Mouse (Mus musculus) limb, embryonic 14.5 days (tissue): ENCODE data around the gene Cep57l1. TPM values are rescaled to one million over a fixed set of nuclear protein-coding genes. Genes with fewer than 3 reads are reported as not detected.

Experiments used
- ATAC-seq: fragments of 200-750 bp; cut with Nextera tagmentation; 2 replicates; pipeline ENCODE4 v1.8.0; 2017; ENCODE audit warnings: low read depth, moderate number of reproducible peaks, moderate TSS enrichment; ENCODE audit not compliant: low FRiP score
- DNase-seq: peaks from one replicate; pipeline ENCODE4 v3.0.0-alpha.2; 2015; ENCODE audit warnings: low spot score
- H3K27ac ChIP-seq: fragments of 300-500 bp; sonication (generic); replicated peaks from 2 replicates; pipeline ENCODE4 v1.5.1; 2014; ENCODE audit warnings: low read depth, mild to moderate bottlenecking, low read length, moderate library complexity, mixed read lengths
- H3K27me3 ChIP-seq: fragments of 300-500 bp; sonication (generic); 2 replicates; pipeline ENCODE4 v1.6.1; 2014; ENCODE audit warnings: low read length, mixed read lengths; ENCODE audit not compliant: control insufficient read depth, insufficient read depth
- H3K36me3 ChIP-seq: fragments of 300-500 bp; sonication (generic); 2 replicates; pipeline ENCODE4 v1.6.1; 2014; ENCODE audit warnings: mild to moderate bottlenecking, low read length, moderate library complexity, mixed read lengths; ENCODE audit not compliant: control insufficient read depth, insufficient read depth
- H3K4me1 ChIP-seq: fragments of 300-500 bp; sonication (generic); 2 replicates; pipeline ENCODE4 v1.6.1; 2014; ENCODE audit warnings: antibody characterized with exemption, low read length, mixed read lengths; ENCODE audit not compliant: control insufficient read depth, insufficient read depth
- H3K4me2 ChIP-seq: fragments of 300-500 bp; sonication (generic); replicated peaks from 2 replicates; pipeline ENCODE4 v1.6.1; 2014; ENCODE audit warnings: low read depth, mild to moderate bottlenecking, low read length, moderate library complexity; ENCODE audit not compliant: severe bottlenecking
- H3K4me3 ChIP-seq: fragments of 300-500 bp; sonication (generic); replicated peaks from 2 replicates; pipeline ENCODE4 v1.5.1; 2014; ENCODE audit warnings: low read length
- H3K9ac ChIP-seq: fragments of 300-500 bp; sonication (generic); 2 replicates; pipeline ENCODE4 v1.6.1; 2014; ENCODE audit warnings: mild to moderate bottlenecking, low read depth, low read length, moderate library complexity; ENCODE audit not compliant: severe bottlenecking
- H3K9me3 ChIP-seq: fragments of 300-500 bp; sonication (generic); 2 replicates; pipeline ENCODE4 v1.6.1; 2016; ENCODE audit warnings: low read length; ENCODE audit not compliant: control insufficient read depth
- POLR2A ChIP-seq: fragments of 200-500 bp; IDR thresholded peaks from 2 replicates; pipeline ENCODE4 v1.8.0; 2012; ENCODE audit warnings: inconsistent platforms, mild to moderate bottlenecking, moderate library complexity, borderline replicate concordance; ENCODE audit not compliant: insufficient read depth, insufficient read length; ENCODE audit errors: extremely low read depth
- WGBS: fragments of 180-500 bp; shearing (Covaris S2); extraction: QIAGEN DNeasy Blood & Tissue Kit; methylation state at CpG from one replicate; pipeline ENCODE4 v1.1.7; 2014; 5-methylcytosine and 5-hydroxymethylcytosine counted together
- polyA plus RNA-seq, 2 experiments: library from polyadenylated mRNA; depleted of rRNA in 1 of 2; stranded (reverse) in 1 of 2; unstranded in 1 of 2; fragments of >200 nt; fragmentation: Nextera tagmentation in 1 of 2; extraction: Ambion mirVana in 1 of 2; gene quantifications; 2 replicates each; pipeline versions ENCODE4 v1.2.1 to v1.2.3; 2012 to 2014

The Cep57l1 gene
- polyA plus RNA-seq, 2 experiments: 13.2 to 16.8 TPM

DNA sequence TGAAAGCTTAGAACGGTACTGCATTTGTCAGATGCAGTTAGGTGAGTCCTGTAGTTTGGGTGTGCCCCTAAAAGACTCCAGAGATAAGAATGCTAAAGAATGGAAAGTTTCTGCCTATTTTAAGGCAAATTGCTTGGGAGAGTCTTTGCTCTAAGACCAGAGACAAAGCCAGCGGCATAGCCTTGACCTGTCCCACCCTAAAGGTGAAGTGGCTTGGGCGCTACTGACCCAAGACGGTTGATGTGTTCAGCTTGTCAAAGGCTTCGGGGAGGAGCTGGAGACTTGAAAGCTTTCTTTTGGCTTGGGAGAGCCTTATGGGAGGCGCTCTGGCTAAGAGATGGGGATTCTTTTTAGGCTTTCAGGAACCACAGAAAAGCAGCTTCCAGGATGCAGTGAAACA lies 17.3 kb downstream of the Cep57l1 start:
- H3K27ac ChIP-seq: no peak overlapping the region
- DNase-seq (no peak), ATAC-seq (no peak)
- H3K9ac ChIP-seq: no peak overlapping the region
- no peaks in the 10 kb centered on the region for H3K4me1 ChIP-seq
- no peak overlapping the region for H3K4me2 ChIP-seq
- no peaks in the 10 kb centered on the region for H3K36me3 ChIP-seq
- no peak overlapping the region for H3K4me3 ChIP-seq
- peaks cover 13% of the 10 kb centered on the region for H3K9me3 ChIP-seq
- TF ChIP-seq POLR2A: no peak
- WGBS: 97% methylated on average over 6 of the region's 6 CpGs
- no peaks in the 10 kb centered on the region for H3K27me3 ChIP-seq

DNA sequence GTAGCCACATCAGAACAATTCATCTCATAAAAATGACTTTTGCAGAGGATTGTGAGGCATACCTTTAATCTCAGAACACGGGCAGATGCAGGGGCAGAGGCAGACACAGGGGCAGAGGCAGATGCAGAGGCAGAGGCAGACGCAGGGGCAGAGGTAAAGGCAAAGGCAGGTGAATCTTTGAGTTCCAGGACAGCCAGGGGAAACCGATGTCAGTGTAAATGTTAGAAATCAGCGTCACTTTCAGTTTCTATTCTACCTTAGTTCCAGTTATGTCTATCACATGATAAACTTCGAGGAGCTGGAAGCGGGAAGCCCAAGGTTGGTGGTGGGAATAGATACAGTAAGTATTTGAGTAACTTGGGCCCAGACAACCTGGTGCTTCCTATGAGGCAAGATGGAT lies 42.4 kb downstream of the Cep57l1 start:
- no peak overlapping the region for H3K9ac ChIP-seq
- no peaks in the 10 kb centered on the region for H3K9me3 ChIP-seq
- ATAC-seq (no peak), DNase-seq (no peak)
- no peak for TF ChIP-seq POLR2A
- H3K27ac ChIP-seq: no peak overlapping the region
- no peaks in the 10 kb centered on the region for H3K4me1 ChIP-seq
- no peaks in the 10 kb centered on the region for H3K36me3 ChIP-seq
- WGBS: 90% methylated on average over 6 of the region's 6 CpGs
- no peak overlapping the region for H3K4me2 ChIP-seq
- no peak overlapping the region for H3K4me3 ChIP-seq
- H3K27me3 ChIP-seq: no peaks in the 10 kb centered on the region

DNA sequence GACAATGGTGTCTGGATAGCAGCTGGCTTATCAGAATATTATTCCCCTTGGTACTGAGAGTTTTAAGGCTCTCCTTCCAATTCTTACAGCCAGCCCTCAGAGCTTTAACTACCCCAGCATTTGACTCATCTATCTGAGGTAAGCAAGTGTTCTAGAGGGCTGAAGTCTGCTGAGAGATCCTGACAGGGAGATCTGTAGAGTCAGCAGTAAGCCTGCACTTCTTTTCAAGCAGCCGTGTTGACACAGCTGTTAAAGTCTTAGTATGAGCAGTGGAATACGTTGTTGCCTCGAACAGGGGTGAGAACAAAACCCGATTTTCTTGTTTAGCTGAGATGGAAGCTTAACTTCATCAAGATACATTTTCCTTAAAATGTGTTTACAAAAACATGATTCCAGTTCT lies 43.4 kb downstream of the Cep57l1 start:
- WGBS: 73% methylated on average over 4 of the region's 4 CpGs
- no peak overlapping the region for H3K9ac ChIP-seq

DNA sequence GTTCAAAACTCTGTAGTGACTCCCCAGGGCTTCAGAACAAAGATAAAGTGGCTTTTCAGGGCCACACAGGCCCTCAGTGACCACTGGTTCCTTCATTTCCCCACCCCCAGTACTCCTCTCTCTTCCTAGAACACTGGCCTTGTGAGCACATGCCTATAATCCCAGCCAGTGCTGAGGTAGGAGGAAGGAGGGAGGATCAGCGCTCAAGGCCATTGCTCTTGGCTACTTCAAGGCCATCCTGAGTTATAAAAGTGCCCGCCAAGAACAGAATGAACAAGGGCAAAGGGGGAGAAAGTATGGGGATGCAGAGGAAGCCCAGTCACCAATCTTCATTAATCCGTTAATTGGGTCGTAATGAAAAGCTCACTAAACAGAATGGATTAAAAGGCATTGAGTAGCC lies 44.1 kb downstream of the Cep57l1 start:
- Histone ChIP-seq H3K9me3 (no peaks in the 10 kb centered on the region), H3K36me3 (no peaks in the 10 kb centered on the region), H3K9ac (no peak overlapping the region), H3K27ac (no peak overlapping the region), H3K27me3 (no peaks in the 10 kb centered on the region), H3K4me1 (no peaks in the 10 kb centered on the region), H3K4me2 (no peak overlapping the region), H3K4me3 (no peak overlapping the region)
- ATAC-seq (no peak), DNase-seq (no peak)
- 89% methylated on average over 4 of the region's 4 CpGs for WGBS
- no peak for TF ChIP-seq POLR2A

More for the DNA sequence above, 43.4 kb downstream of the Cep57l1 start:
- H3K27me3 ChIP-seq: no peaks in the 10 kb centered on the region
- no peak overlapping the region for H3K27ac ChIP-seq
- H3K4me3 ChIP-seq: no peak overlapping the region
- H3K4me1 ChIP-seq: no peaks in the 10 kb centered on the region
- H3K9me3 ChIP-seq: no peaks in the 10 kb centered on the region
- no peak for DNase-seq
- TF ChIP-seq POLR2A: no peak
- H3K4me2 ChIP-seq: no peak overlapping the region
- H3K36me3 ChIP-seq: no peaks in the 10 kb centered on the region
- no peak for ATAC-seq

DNA sequence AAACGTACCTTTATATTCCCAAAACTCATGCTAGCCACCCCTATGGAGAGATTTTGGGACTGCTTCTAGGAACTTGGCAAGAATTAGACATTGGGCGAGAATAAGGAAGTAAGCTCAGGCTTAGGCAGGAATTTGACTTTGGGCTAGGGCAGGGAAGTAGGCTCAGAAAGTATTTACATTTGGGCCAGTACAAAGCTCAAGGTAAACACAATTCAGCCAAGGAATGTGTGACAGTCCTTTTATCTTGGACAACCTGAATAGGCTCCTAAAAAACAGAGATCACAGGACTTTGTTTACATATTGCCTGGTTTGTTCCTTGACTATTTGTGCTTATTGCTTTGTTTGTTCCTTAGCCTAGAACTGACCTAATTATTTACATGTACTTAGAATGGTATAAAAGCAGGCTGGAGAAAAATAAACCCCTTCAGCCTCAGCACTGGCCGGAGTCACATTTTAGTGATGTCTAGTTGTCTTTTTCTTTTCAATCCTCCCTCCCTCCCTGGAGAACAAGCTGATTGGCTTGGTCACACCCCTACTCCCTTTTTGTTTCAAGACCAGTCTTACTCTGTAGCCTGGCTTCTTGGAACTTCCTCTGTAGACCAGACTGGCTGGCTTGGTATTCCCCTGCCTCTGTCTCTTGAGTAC lies 45.8 kb downstream of the Cep57l1 start:
- no peak overlapping the region for H3K4me2 ChIP-seq
- no peaks in the 10 kb centered on the region for H3K9me3 ChIP-seq
- DNase-seq (no peak), ATAC-seq (no peak)
- H3K4me1 ChIP-seq: no peaks in the 10 kb centered on the region
- H3K36me3 ChIP-seq: no peaks in the 10 kb centered on the region
- H3K9ac ChIP-seq: no peak overlapping the region
- H3K27ac ChIP-seq: no peak overlapping the region
- H3K27me3 ChIP-seq: no peaks in the 10 kb centered on the region
- WGBS: 68% methylated on average over 3 of the region's 3 CpGs
- no peak for TF ChIP-seq POLR2A
- H3K4me3 ChIP-seq: no peak overlapping the region
